In genomic region chr9:79805426-79805825, GRCm38 (mm10) we compare ENCODE assay signal across 23 mouse cellular contexts. TPM values are rescaled to one million over a fixed set of nuclear protein-coding genes. Genes with fewer than 3 reads are reported as not detected.
DNase-seq lines count a peak whose midpoint lies in the region; ATAC-seq and TF ChIP-seq lines count a peak whose summit lies in the region.
"Had no signal": no experiment of that assay in that cellular context is flagged by ENCODE, and none has a peak within 500 bp of the region (broad histone marks: within the 10 kb centered on the region; RNA-seq: fewer than 3 reads in every experiment).

No protein-coding gene starts in this region.

- no peak for TF ChIP-seq CTCF in kidney, adult 2 months (conservative IDR thresholded peaks at IDR 0.05; ENCODE audit: insufficient read depth, insufficient read length, low read depth, low read length)
- TF ChIP-seq CTCF in C2C12 (IDR thresholded peaks at IDR 0.05; ENCODE audit: control insufficient read depth, insufficient read depth, insufficient read length), result no peak

- H3K36me3 ChIP-seq in kidney, adult 2 months (ENCODE audit: control insufficient read depth, insufficient read depth, low read length), result no peaks in the 10 kb centered on the region
- no peaks in the 10 kb centered on the region for H3K36me3 ChIP-seq in kidney, embryonic 15.5 days
- H3K36me3 ChIP-seq in C2C12 (ENCODE audit: control insufficient read depth, insufficient read depth) (no peaks in the 10 kb centered on the region), myocyte (ENCODE audit: control insufficient read depth, insufficient read depth) (no peaks in the 10 kb centered on the region)
- no peaks in the 10 kb centered on the region for H3K36me3 ChIP-seq in forebrain, embryonic 12.5 days (replicated peaks)
- H3K36me3 ChIP-seq: embryonic facial prominence, embryonic 10.5 days; embryonic facial prominence, embryonic 12.5 days; G1E had no signal

- H3ac ChIP-seq in C2C12 (ENCODE audit: control insufficient read depth, insufficient read length, low read depth) (no peak overlapping the region), myocyte (ENCODE audit: control insufficient read depth, insufficient read length) (no peak overlapping the region)

- no peak overlapping the region for H3K4me2 ChIP-seq in kidney, embryonic 15.5 days
- H3K4me2 ChIP-seq in myocyte (ENCODE audit: low read depth), result no peak overlapping the region
- no peak overlapping the region for H3K4me2 ChIP-seq in forebrain, embryonic 12.5 days
- H3K4me2 ChIP-seq: embryonic facial prominence, embryonic 12.5 days had no signal

- 56% methylated on average over 10 of the region's 10 CpGs for WGBS in kidney, adult 2 months
- WGBS in kidney, embryonic 15.5 days, result 87% methylated on average over 10 of the region's 10 CpGs
- 92% methylated on average over 10 of the region's 10 CpGs for WGBS in forebrain, embryonic 12.5 days

- no peak overlapping the region for H3K27ac ChIP-seq in kidney, adult 2 months (ENCODE audit: insufficient read depth, low read depth, low read length)
- H3K27ac ChIP-seq in kidney, embryonic 15.5 days, result no peak overlapping the region
- H3K27ac ChIP-seq in forebrain, embryonic 12.5 days, result no peak overlapping the region
- H3K27ac ChIP-seq: embryonic facial prominence, embryonic 10.5 days; embryonic facial prominence, embryonic 12.5 days had no signal

- ATAC-seq in kidney, embryonic 15.5 days (replicated peaks; ENCODE audit: low FRiP score), result no peak
- ATAC-seq in forebrain, embryonic 12.5 days (ENCODE audit: low FRiP score), result no peak
- ATAC-seq: CD4-positive, CD25-positive, alpha-beta regulatory T cell, adult 4 months; forebrain, embryonic 14.5 days; forebrain, embryonic 16.5 days; Patski had no signal

- no peak overlapping the region for H3K4me3 ChIP-seq in kidney, adult 2 months (ENCODE audit: insufficient read depth, low read depth, low read length)
- H3K4me3 ChIP-seq in kidney, embryonic 15.5 days (replicated peaks), result no peak overlapping the region
- no peak overlapping the region for H3K4me3 ChIP-seq in C2C12 (ENCODE audit: insufficient read depth, poor library complexity, severe bottlenecking)
- no peak overlapping the region for H3K4me3 ChIP-seq in myocyte
- no peak overlapping the region for H3K4me3 ChIP-seq in forebrain, embryonic 12.5 days (replicated peaks)
- H3K4me3 ChIP-seq: embryonic facial prominence, embryonic 10.5 days; embryonic facial prominence, embryonic 12.5 days had no signal

- DNase-seq in kidney, adult 2 months, result peak; percentile 65
- DNase-seq in kidney, postnatal 10 days, result no peak
- DNase-seq in kidney, adult 9 months, result peak; percentile 56
- DNase-seq: adrenal gland, adult 8-10 months; adrenal gland, postnatal 14 days; adrenal gland, postnatal 36 days; cerebellum, adult 11-12 months; cerebellum, adult 2 months; cerebellum, adult 9-10 months; cerebellum, postnatal 10 days; cerebellum, postnatal 25 days had no signal

- no peaks in the 10 kb centered on the region; the same call in 1 of the 2 replicates for H3K4me1 ChIP-seq in kidney, adult 2 months (ENCODE audit: control insufficient read depth, insufficient read depth, low read length)
- peaks cover 7% of the 10 kb centered on the region; the same call in 1 of the 2 replicates for H3K4me1 ChIP-seq in kidney, embryonic 15.5 days
- H3K4me1 ChIP-seq in forebrain, embryonic 12.5 days, result no peaks in the 10 kb centered on the region

- H3K27me3 ChIP-seq in kidney, adult 2 months (replicated peaks; ENCODE audit: control insufficient read depth, insufficient read depth, low read length), result no peaks in the 10 kb centered on the region
- H3K27me3 ChIP-seq in kidney, embryonic 15.5 days, result no peaks in the 10 kb centered on the region; the same call in 1 of the 2 replicates
- H3K27me3 ChIP-seq in C2C12 (ENCODE audit: control insufficient read depth, insufficient read depth, insufficient read length), result peaks cover 18% of the 10 kb centered on the region
- peaks cover 19% of the 10 kb centered on the region for H3K27me3 ChIP-seq in myocyte (ENCODE audit: control insufficient read depth, insufficient read depth, insufficient read length)
- no peaks in the 10 kb centered on the region for H3K27me3 ChIP-seq in forebrain, embryonic 12.5 days
- H3K27me3 ChIP-seq: CH12.LX; embryonic facial prominence, embryonic 12.5 days had no signal

- H3K9me3 ChIP-seq in kidney, embryonic 15.5 days (replicated peaks), result no peaks in the 10 kb centered on the region
- H3K9me3 ChIP-seq in forebrain, embryonic 12.5 days, result no peaks in the 10 kb centered on the region
- H3K9me3 ChIP-seq: embryonic facial prominence, embryonic 10.5 days; embryonic facial prominence, embryonic 12.5 days; G1E had no signal

- H3K79me2 ChIP-seq in C2C12 (ENCODE audit: control insufficient read depth, insufficient read depth) (no peaks in the 10 kb centered on the region), myocyte (ENCODE audit: control insufficient read depth, insufficient read depth) (no peaks in the 10 kb centered on the region)

- TF ChIP-seq POLR2A in kidney, adult 2 months (IDR thresholded peaks at IDR 0.05; ENCODE audit: low read depth, low read length), result no peak
- TF ChIP-seq POLR2A in myocyte (IDR thresholded peaks at IDR 0.05; ENCODE audit: insufficient read length, low read depth), result no peak

- H3K9ac ChIP-seq in kidney, embryonic 15.5 days, result no peak overlapping the region
- H3K9ac ChIP-seq in forebrain, embryonic 12.5 days, result no peak overlapping the region
- H3K9ac ChIP-seq: embryonic facial prominence, embryonic 12.5 days had no signal

- H3K79me3 ChIP-seq in C2C12 (ENCODE audit: low read depth), result no peaks in the 10 kb centered on the region

TF ChIP-seq in C2C12, 6 proteins besides CTCF, POLR2A, EP300 and RAD21:
- TF ChIP-seq CEBPB (IDR thresholded peaks at IDR 0.05; ENCODE audit: low read depth) (no peak), USF1 (IDR thresholded peaks at IDR 0.05; ENCODE audit: low read depth) (peak; percentile 53)

TF ChIP-seq in myocyte, 11 proteins besides CTCF, POLR2A, EP300 and RAD21:
- TF ChIP-seq MYOG (IDR thresholded peaks at IDR 0.05; ENCODE audit: control insufficient read depth in 1 of 3, insufficient read depth in 1 of 3, insufficient read length in 2 of 3, low read depth in 2 of 3) (no peak), REST (IDR thresholded peaks at IDR 0.05; ENCODE audit: insufficient read depth, insufficient read length) (no peak), USF1 (IDR thresholded peaks at IDR 0.05; ENCODE audit: low read depth) (peak; percentile 11), MYOD1 (IDR thresholded peaks at IDR 0.05; ENCODE audit: control insufficient read depth in 1 of 3, insufficient read length in 2 of 3, low read depth in 2 of 3) (no peak), MAX (IDR thresholded peaks at IDR 0.05; ENCODE audit: low read depth) (no peak), SRF (IDR thresholded peaks at IDR 0.05; ENCODE audit: control insufficient read depth, insufficient read length, low read depth) (no peak)

RNA-seq across cellular contexts. Expression of gene Tmem30a, which starts 12.1 kb away (rescaled TPM):
- polyA plus RNA-seq in kidney, adult 2 months (2012; rRNA removed), result 39.7 and 53.7 TPM in 2 replicates
- polyA plus RNA-seq in kidney, embryonic 15.5 days (2015; fragmentation: Nextera tagmentation; extraction: Ambion mirVana), result 81.1 and 85.6 TPM in 2 replicates
- polyA plus RNA-seq in C2C12 (2012; fragmentation: generic; extraction: Trizol) (18.4 TPM), myocyte (2012; fragmentation: generic; extraction: Trizol) (24.7 TPM)
- polyA plus RNA-seq in forebrain, embryonic 12.5 days (2016; fragmentation: Nextera tagmentation; extraction: Ambion mirVana), result 87.5 and 88.1 TPM in 2 replicates

RNA-seq across cellular contexts. Expression of gene Cox7a2, which starts 45.7 kb away (rescaled TPM):
- polyA plus RNA-seq in kidney, adult 2 months (2012; rRNA removed), result 508 and 670 TPM in 2 replicates
- 718 and 798 TPM in 2 replicates for polyA plus RNA-seq in kidney, embryonic 15.5 days (2015; fragmentation: Nextera tagmentation; extraction: Ambion mirVana)
- polyA plus RNA-seq in C2C12 (2012; fragmentation: generic; extraction: Trizol) (453 TPM), myocyte (2012; fragmentation: generic; extraction: Trizol) (495 TPM)
- 610 and 612 TPM in 2 replicates for polyA plus RNA-seq in forebrain, embryonic 12.5 days (2016; fragmentation: Nextera tagmentation; extraction: Ambion mirVana)
